Mouse (Mus musculus): ENCODE results near the gene Rasa3.

The Rasa3 gene

GRCm38 (mm10) chr8:13541526-13541925, 135.9 kb downstream of the Rasa3 start:
- no peak for DNase-seq

- DNase-seq: no peak
Observed at GRCm38 (mm10) chr8:13540122-13540521, 137.3 kb downstream of the Rasa3 start.

- peak; percentile 98 for DNase-seq
Observed at GRCm38 (mm10) chr8:13538821-13539220, 138.6 kb downstream of the Rasa3 start.

- no peak for DNase-seq
Observed at GRCm38 (mm10) chr8:13537102-13537501, 140.3 kb downstream of the Rasa3 start.

- peak; percentile 72 for DNase-seq
Observed at GRCm38 (mm10) chr8:13533123-13533522, 144.3 kb downstream of the Rasa3 start.

GRCm38 (mm10) chr8:13531602-13532171, 145.7 kb downstream of the Rasa3 start:
- DNase-seq: peak; percentile 92

GRCm38 (mm10) chr8:13530941-13531340, 146.5 kb downstream of the Rasa3 start:
- peak; percentile 100 for DNase-seq

GRCm38 (mm10) chr8:13530401-13530800, 147.0 kb downstream of the Rasa3 start:
- DNase-seq: no peak

- peak; percentile 99 for DNase-seq
Observed at GRCm38 (mm10) chr8:13529891-13530316, 147.5 kb downstream of the Rasa3 start.

- DNase-seq: peak; percentile 96
Observed at GRCm38 (mm10) chr8:13529011-13529840, 148.2 kb downstream of the Rasa3 start.

GRCm38 (mm10) chr8:13521392-13521791, 156.0 kb downstream of the Rasa3 start:
- DNase-seq: peak; percentile 36

GRCm38 (mm10) chr8:13520349-13520748, 157.1 kb downstream of the Rasa3 start:
- DNase-seq: peak; percentile 71

- no peak for DNase-seq
Observed at GRCm38 (mm10) chr8:13519503-13519902, 157.9 kb downstream of the Rasa3 start.

GRCm38 (mm10) chr8:13517284-13517781, 160.1 kb downstream of the Rasa3 start:
- peak; percentile 90 for DNase-seq

Data from heart, adult 11 months (tissue).